Mouse (Mus musculus) heart, postnatal 4 days (tissue): ENCODE data around the gene Gm49395. TPM values are rescaled to one million over a fixed set of nuclear protein-coding genes. Genes with fewer than 3 reads are reported as not detected.

ENCODE experiments used
- DNase-seq: peaks from one replicate; pipeline ENCODE4 v3.0.0; 2021
- total RNA-seq, 2 experiments: library from RNA; stranded (reverse); gene quantifications; 2 replicates each; pipeline ENCODE4 v1.2.3; 2021

The Gm49395 gene
- total RNA-seq, 2 experiments from 2014 or later = 25.0 to 27.5 TPM

GRCm38 (mm10) chr13:114987161-114987560, 114.6 kb downstream of the Gm49395 start:
- peak; percentile 73 for DNase-seq

Other genes with a start within 250 kb of the Gm49395 start
- gene Itga2, start 169.8 kb downstream of the Gm49395 start, total RNA-seq = 1 to 10 TPM; 5.0 to 5.2 TPM
- 10 to 100 TPM; 34.5 to 37.0 TPM for gene Pelo, start 11.7 kb downstream of the Gm49395 start, total RNA-seq
- 10 to 100 TPM; 82.4 to 86.8 TPM for gene Itga1, start within 50 bp of the Gm49395 start, total RNA-seq